Mouse (Mus musculus): ENCODE data around the gene Stat5b. TPM values are rescaled to one million over a fixed set of nuclear protein-coding genes. Genes with fewer than 3 reads are reported as not detected.
A peak's percentile ranks its signal among the peaks of the same experiment; 100 is the strongest.

Stat5b gene
- total RNA-seq, 2 experiments from 2014 or later: 12.2 to 13.0 TPM

DNA sequence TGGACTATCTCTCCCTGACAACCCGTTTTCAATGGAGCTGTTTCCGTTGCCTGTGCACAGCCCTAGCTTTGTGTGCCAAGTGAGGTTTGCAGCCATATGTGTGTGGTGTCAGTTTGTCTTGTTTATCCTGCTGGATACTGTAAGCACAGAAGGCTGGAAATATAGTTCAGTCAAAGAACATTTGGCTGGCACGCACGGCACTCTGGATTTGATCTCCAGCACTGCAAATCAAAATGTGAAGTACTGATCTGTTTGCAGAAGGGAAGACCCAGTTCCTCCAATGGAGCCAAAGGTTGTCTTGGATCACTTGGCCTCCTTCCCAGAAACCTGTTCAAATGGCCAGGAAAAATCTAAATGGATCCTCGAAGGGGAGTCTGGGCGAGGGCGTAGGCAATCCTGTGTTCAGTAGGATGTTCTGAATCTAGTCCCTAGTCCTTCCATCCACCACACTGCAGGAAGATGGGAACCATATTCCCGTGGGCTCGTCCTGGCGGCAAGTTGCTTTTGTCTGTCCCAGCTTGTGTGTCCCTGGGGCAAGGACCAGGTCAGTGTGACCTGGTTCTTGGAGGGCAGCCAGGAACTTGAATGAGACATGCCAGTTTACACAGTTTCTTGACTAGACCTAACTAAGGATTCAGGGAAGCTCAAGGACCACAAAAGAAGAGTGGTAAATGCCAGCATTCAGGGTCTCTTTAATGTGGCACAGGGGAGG lies 19.9 kb upstream of the Stat5b start:
- peak; percentile 40 to 50 for DNase-seq (ENCODE audit: low spot score in 2 of 2)

DNA sequence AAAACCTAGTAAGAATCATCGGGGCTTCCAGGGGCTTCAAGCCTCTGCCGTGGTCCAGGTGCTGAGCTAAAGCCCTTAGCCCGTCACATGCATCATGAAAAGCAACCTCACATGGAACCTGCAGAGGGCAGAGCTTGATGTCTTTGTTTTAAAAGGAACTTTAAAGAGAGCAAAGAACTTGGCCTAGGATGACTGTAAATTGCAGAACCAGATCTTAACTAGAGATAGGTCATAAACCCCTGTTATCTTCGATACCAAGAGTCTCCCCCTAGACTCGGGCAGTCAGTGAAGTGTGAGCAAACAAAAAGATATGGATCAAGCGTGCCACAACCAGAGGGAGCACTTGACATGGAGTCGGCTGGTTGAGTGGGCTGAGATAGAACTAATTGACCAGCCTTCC lies 15.1 kb upstream of the Stat5b start:
- no peak for DNase-seq (ENCODE audit: low spot score in 2 of 2)

GRCm38 (mm10) chr11:100863141-100863540 lies 12.6 kb upstream of the Stat5b start:
- no peak for DNase-seq (ENCODE audit: low spot score in 2 of 2)

DNA sequence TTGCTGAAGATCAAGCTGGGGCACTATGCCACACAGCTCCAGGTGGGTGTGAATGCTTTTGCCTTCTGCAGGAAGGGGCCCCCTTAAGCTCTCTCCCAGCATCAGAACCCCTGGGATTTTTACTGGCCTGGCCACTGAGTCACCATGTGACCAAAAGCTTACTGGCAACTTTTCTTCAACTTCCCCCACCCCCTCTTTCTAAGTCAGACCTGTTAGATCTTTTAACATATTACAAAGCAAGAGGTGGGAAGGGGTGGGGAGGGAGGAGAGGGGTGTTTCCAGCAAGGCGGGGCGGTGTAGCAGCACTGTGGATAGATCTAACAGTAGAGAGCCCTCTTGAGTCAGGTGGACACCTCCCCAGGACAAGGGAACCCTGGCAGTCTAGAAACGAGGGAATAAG lies 11.3 kb upstream of the Stat5b start:
- no peak for DNase-seq (ENCODE audit: low spot score in 2 of 2)

DNA sequence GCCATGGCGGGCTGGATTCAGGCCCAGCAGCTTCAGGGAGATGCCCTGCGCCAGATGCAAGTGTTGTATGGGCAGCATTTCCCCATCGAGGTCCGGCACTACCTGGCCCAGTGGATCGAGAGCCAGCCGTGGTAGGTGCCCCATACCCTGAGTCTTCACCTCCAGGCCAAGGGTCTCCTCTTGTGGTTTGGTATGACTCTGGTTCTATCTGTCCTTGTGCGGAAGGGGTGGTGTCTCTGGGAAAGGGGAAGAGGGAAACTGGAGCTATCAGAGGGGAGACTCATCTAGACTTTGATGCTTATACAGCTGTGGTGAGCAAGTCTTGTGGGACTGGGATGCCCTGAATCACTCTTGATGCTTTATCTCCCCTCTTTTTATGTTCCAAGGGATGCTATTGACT lies 10.8 kb upstream of the Stat5b start:
- DNase-seq (ENCODE audit: low spot score in 2 of 2): no peak

GRCm38 (mm10) chr11:100860198-100861048 lies 9.9 kb upstream of the Stat5b start:
- DNase-seq (ENCODE audit: low spot score in 2 of 2): peak; percentile 41 to 60

- DNase-seq (ENCODE audit: low spot score in 2 of 2): no peak
These were observed 9.1 kb upstream of the Stat5b start for GRCm38 (mm10) chr11:100859579-100860075.

GRCm38 (mm10) chr11:100858935-100859578 lies 8.5 kb upstream of the Stat5b start, which contains the start of gene Stat5a:
TSS of gene Stat5a (plus strand) at chr11:100859351.
- peak; percentile 60 to 74 for DNase-seq (ENCODE audit: low spot score in 2 of 2)

DNA sequence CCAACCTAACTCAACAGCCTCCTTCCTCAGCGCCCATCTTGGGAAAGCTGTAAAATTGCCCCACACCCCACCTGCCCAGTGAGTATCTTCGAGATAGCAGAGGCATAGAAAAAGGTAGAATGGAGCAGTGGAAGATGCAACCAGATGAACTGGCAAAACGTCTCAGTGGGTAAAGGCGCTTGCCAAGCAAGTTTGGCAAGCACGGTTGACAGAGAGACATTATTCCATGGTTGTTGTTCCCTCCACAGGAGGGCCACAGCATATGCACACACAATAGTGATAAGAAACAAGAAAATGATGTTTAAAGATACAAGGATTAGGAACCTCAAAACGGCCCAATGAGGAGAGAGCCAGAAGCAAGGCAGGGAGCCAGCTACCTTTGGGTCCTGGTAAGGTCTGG lies 7.4 kb upstream of the Stat5b start:
- no peak for DNase-seq (ENCODE audit: low spot score in 2 of 2)

DNA sequence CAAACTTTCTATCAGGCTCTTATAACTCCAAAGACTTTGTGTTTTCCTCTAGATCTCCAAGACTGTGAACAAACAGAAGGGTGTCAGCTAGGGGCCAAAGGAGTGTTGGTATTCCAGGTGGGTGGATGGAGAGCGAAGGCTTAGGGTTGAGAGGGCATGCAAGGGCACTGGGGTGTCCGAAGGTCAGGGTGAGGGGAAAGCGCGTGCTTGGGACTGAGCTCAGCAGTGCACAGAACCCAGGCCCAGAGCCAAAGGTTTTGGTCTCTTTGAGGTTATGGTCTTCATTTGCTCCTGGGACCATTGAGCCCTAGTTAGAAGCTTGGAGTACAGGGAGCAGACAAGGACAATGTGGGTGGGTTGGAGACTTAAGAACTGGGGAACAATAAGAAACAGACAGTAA lies 4.7 kb upstream of the Stat5b start:
- DNase-seq (ENCODE audit: low spot score in 2 of 2): no peak

- DNase-seq (ENCODE audit: low spot score in 2 of 2): no peak
These were observed 3.7 kb upstream of the Stat5b start for GRCm38 (mm10) chr11:100854268-100854667.

DNA sequence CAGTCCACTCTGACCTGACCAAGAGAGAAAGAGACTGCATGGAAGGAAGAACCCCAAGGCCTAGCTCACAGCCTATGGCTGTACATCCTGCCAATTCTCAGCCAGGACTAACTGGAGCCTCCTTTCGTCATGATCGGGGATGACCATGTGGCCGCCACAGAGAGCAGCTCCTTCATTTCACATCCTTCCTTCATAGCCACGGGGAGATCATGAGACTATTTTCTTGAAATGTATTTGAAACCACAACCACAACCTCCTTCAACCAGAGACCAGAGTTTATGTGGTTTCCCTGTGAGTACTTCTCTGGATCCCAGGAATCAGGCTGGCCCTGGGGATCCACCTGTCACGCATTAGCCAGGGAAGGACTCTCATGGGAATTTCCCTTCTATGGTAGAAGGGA lies 2.5 kb upstream of the Stat5b start:
- DNase-seq (ENCODE audit: low spot score in 2 of 2): no peak

DNA sequence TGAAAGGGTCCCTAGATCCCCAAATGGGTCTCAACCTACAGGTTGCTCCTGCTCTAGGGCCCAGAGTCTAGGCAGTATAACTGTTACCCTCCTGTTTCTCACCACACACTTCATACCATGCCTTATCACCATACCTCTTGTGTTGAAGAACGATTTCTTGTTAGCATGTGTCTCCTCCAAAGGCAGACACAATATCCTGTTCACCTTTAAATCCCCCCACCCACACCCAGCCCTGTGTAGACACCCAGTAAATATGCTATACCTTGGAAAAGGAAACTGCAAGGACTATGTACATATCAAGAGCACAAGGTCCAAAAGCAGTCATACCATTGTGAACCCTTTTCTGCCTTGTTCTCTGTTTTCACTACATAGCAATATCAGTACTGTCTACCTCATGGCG lies 1.6 kb upstream of the Stat5b start:
- DNase-seq (ENCODE audit: low spot score in 2 of 2): no peak

- DNase-seq (ENCODE audit: low spot score in 2 of 2): peak; percentile 36 to 51
These were observed 429 bp upstream of the Stat5b start for GRCm38 (mm10) chr11:100850778-100851528.

DNA sequence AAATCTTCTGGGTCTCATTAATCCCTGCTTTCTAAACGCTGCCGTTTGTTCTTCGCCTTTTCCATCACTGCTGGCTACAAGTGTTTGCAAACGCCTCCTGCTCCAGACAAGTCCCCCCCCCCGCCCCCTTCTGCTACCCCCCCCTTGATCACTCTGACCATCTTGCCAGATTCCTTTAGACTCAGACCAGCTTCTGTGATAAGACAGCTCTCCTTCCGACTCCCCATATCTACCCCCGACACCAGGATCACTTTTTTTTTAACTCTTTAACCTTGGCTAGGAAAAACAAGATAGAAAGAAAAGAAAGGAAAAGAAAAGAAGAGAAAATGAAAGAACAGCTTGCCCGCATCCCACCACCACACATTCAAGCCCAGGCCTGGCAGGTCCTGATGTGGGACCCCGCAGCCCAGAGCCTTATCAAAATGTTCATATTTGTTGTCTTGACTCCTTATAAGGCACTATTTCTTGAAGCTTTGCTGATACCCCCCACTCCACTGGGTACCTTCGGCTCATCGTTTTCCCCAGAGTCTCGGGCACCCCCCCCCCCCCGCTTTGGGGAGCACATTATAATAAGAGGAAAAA lies 977 bp downstream of the Stat5b start:
- no peak for DNase-seq (ENCODE audit: low spot score in 2 of 2)

GRCm38 (mm10) chr11:100848789-100849379 lies 1.6 kb downstream of the Stat5b start:
- no peak for DNase-seq (ENCODE audit: low spot score in 2 of 2)

GRCm38 (mm10) chr11:100848080-100848479 lies 2.4 kb downstream of the Stat5b start:
- DNase-seq (ENCODE audit: low spot score in 2 of 2): no peak

DNA sequence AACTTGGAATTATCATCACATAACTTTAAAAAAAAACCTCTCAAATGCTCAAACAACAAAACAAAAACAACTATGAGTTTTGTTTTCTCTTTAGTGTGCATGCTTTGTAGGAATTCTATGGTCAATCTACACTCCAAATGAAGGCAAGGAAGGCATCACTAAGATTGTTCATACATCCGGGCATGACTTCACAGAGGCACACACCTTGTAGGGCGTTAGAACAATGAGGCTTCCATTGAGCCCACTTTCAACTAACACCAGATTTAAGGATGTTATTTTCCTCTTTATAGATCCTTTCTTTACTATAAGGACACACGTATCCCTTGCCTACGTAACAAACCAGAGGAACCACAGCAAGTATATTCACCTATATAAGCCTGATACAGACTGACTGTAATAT lies 3.0 kb downstream of the Stat5b start:
- no peak for DNase-seq (ENCODE audit: low spot score in 2 of 2)

GRCm38 (mm10) chr11:100845793-100846192 lies 4.7 kb downstream of the Stat5b start:
- no peak for DNase-seq (ENCODE audit: low spot score in 2 of 2)

DNA sequence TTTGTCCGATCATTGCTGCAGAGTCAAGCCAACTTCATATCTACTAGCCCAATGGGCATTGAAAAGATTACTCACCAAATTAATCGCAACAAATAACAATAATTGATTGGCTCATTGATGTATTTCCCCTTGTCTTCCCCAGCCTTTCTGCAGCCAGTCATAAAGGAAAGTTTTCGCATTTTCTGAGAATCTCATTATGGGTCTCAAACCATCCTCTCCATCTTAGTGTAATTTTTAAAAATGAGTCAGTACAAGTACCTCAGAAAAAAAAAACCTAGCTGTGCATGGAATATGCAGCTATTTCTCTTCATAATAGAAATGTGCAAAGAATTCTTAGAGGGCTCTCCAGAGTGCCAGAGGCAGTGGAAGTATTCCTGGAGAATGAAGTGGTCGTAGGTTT lies 6.4 kb downstream of the Stat5b start:
- no peak for DNase-seq (ENCODE audit: low spot score in 2 of 2)

Measured in layer of hippocampus, postnatal 10 days (tissue).